Mouse (Mus musculus): Measurements from ENCODE around the gene Srm. TPM values are rescaled to one million over a fixed set of nuclear protein-coding genes. Genes with fewer than 3 reads are reported as not detected.
A peak's percentile ranks its signal among the peaks of the same experiment; 100 is the strongest.

The Srm gene
- polyA plus RNA-seq, 1 experiment from 2014 or later = 247 TPM

- Histone ChIP-seq H3K4me3 (no peak overlapping the region), H3K4me2 (no peak overlapping the region), H3K36me3 (peaks cover 12% of the 10 kb centered on the region), H3K4me1 (0 out of 2 replicates have a peak, but pooled peaks cover under 1% of the 10 kb centered on the region), H3K27ac (no peak overlapping the region), H3K27me3 (no peaks in the 10 kb centered on the region), H3K9me3 (no peaks in the 10 kb centered on the region), H3K9ac (no peak overlapping the region)
- 65% methylated on average over 10 of the region's 10 CpGs for WGBS
- ATAC-seq (ENCODE audit: insufficient number of reproducible peaks, low FRiP score, low TSS enrichment, low read depth) = 0 out of 2 replicates have a peak, but pooled peaks have one; percentile 16
Observed at GRCm38 (mm10) chr4:148603376-148604139, 12.3 kb downstream of the Srm start.

- no peak overlapping the region for H3K4me2 ChIP-seq
- no peaks in the 10 kb centered on the region for H3K9me3 ChIP-seq
- no peaks in the 10 kb centered on the region for H3K27me3 ChIP-seq
- 67% methylated on average over 7 of the region's 7 CpGs for WGBS
- H3K36me3 ChIP-seq = peaks cover 7% of the 10 kb centered on the region; the same call in 1 of the 2 replicates
- 0 out of 2 replicates have a peak overlapping the region, but pooled peaks have one; percentile 1 for H3K27ac ChIP-seq
- H3K4me3 ChIP-seq = no peak overlapping the region
- H3K4me1 ChIP-seq = 0 out of 2 replicates have a peak, but pooled peaks cover 4% of the 10 kb centered on the region
- no peak for ATAC-seq (ENCODE audit: insufficient number of reproducible peaks, low FRiP score, low TSS enrichment, low read depth)
- H3K9ac ChIP-seq = no peak overlapping the region
Observed at GRCm38 (mm10) chr4:148604141-148604540, 12.8 kb downstream of the Srm start.

GRCm38 (mm10) chr4:148604541-148605165 is 13.3 kb downstream of the Srm start:
- H3K27ac ChIP-seq = 0 out of 2 replicates have a peak overlapping the region, but pooled peaks have one; percentile 1
- 78% methylated on average over 3 of the region's 3 CpGs for WGBS
- no peak overlapping the region for H3K4me2 ChIP-seq
- 0 out of 2 replicates have a peak, but pooled peaks cover 4% of the 10 kb centered on the region for H3K4me1 ChIP-seq
- no peaks in the 10 kb centered on the region for H3K9me3 ChIP-seq
- H3K36me3 ChIP-seq = peaks cover 6% of the 10 kb centered on the region; the same call in 1 of the 2 replicates
- no peak overlapping the region for H3K4me3 ChIP-seq
- H3K27me3 ChIP-seq = no peaks in the 10 kb centered on the region
- H3K9ac ChIP-seq = no peak overlapping the region
- ATAC-seq (ENCODE audit: insufficient number of reproducible peaks, low FRiP score, low TSS enrichment, low read depth) = no peak

GRCm38 (mm10) chr4:148607758-148608157 is 16.5 kb downstream of the Srm start:
- 0 out of 2 replicates have a peak, but pooled peaks cover 4% of the 10 kb centered on the region for H3K4me1 ChIP-seq
- 27% methylated on average over 5 of the region's 5 CpGs for WGBS
- no peak for ATAC-seq (ENCODE audit: insufficient number of reproducible peaks, low FRiP score, low TSS enrichment, low read depth)
- H3K27me3 ChIP-seq = no peaks in the 10 kb centered on the region
- H3K4me3 ChIP-seq = no peak overlapping the region
- no peaks in the 10 kb centered on the region for H3K9me3 ChIP-seq
- H3K36me3 ChIP-seq = peaks cover 6% of the 10 kb centered on the region
- H3K27ac ChIP-seq = no peak overlapping the region
- no peak overlapping the region for H3K9ac ChIP-seq
- H3K4me2 ChIP-seq = no peak overlapping the region

GRCm38 (mm10) chr4:148609805-148610204 is 18.5 kb downstream of the Srm start:
- Histone ChIP-seq H3K4me1 (0 out of 2 replicates have a peak, but pooled peaks cover 4% of the 10 kb centered on the region), H3K4me3 (no peak overlapping the region), H3K9me3 (no peaks in the 10 kb centered on the region), H3K9ac (no peak overlapping the region), H3K27me3 (no peaks in the 10 kb centered on the region), H3K4me2 (no peak overlapping the region), H3K36me3 (peaks cover 19% of the 10 kb centered on the region), H3K27ac (no peak overlapping the region)
- 89% methylated on average over 5 of the region's 5 CpGs for WGBS
- no peak for ATAC-seq (ENCODE audit: insufficient number of reproducible peaks, low FRiP score, low TSS enrichment, low read depth)

- Histone ChIP-seq H3K27ac (no peak overlapping the region), H3K27me3 (no peaks in the 10 kb centered on the region), H3K9me3 (no peaks in the 10 kb centered on the region), H3K9ac (no peak overlapping the region), H3K4me3 (no peak overlapping the region), H3K4me2 (no peak overlapping the region), H3K36me3 (peaks cover 29% of the 10 kb centered on the region), H3K4me1 (0 out of 2 replicates have a peak, but pooled peaks cover 4% of the 10 kb centered on the region)
- no peak for ATAC-seq (ENCODE audit: insufficient number of reproducible peaks, low FRiP score, low TSS enrichment, low read depth)
- WGBS = 73% methylated on average over 5 of the region's 5 CpGs
Observed at GRCm38 (mm10) chr4:148610631-148611364, 19.5 kb downstream of the Srm start.

- Histone ChIP-seq H3K36me3 (peaks cover 42% of the 10 kb centered on the region), H3K4me1 (0 out of 2 replicates have a peak, but pooled peaks cover 4% of the 10 kb centered on the region), H3K4me2 (no peak overlapping the region), H3K9ac (no peak overlapping the region), H3K27me3 (no peaks in the 10 kb centered on the region), H3K9me3 (no peaks in the 10 kb centered on the region), H3K4me3 (no peak overlapping the region), H3K27ac (no peak overlapping the region)
- WGBS = 46% methylated on average over 4 of the region's 4 CpGs
- no peak for ATAC-seq (ENCODE audit: insufficient number of reproducible peaks, low FRiP score, low TSS enrichment, low read depth)
Observed at GRCm38 (mm10) chr4:148612557-148612956, 21.3 kb downstream of the Srm start.

GRCm38 (mm10) chr4:148613738-148614137 is 22.4 kb downstream of the Srm start:
- 86% methylated on average over 9 of the region's 9 CpGs for WGBS
- no peak overlapping the region for H3K4me2 ChIP-seq
- H3K4me1 ChIP-seq = 0 out of 2 replicates have a peak, but pooled peaks cover 2% of the 10 kb centered on the region
- H3K9me3 ChIP-seq = no peaks in the 10 kb centered on the region
- ATAC-seq (ENCODE audit: insufficient number of reproducible peaks, low FRiP score, low TSS enrichment, low read depth) = no peak
- H3K27me3 ChIP-seq = no peaks in the 10 kb centered on the region
- H3K27ac ChIP-seq = no peak overlapping the region
- no peak overlapping the region for H3K9ac ChIP-seq
- H3K36me3 ChIP-seq = peaks cover 49% of the 10 kb centered on the region
- H3K4me3 ChIP-seq = no peak overlapping the region

GRCm38 (mm10) chr4:148619805-148620204 is 28.5 kb downstream of the Srm start:
- H3K36me3 ChIP-seq = peaks cover 85% of the 10 kb centered on the region
- ATAC-seq (ENCODE audit: insufficient number of reproducible peaks, low FRiP score, low TSS enrichment, low read depth) = no peak
- H3K9ac ChIP-seq = no peak overlapping the region
- H3K4me1 ChIP-seq = peaks cover 21% of the 10 kb centered on the region
- no peak overlapping the region for H3K4me2 ChIP-seq
- no peak overlapping the region for H3K4me3 ChIP-seq
- 70% methylated on average over 1 of the region's 1 CpGs for WGBS
- no peaks in the 10 kb centered on the region for H3K27me3 ChIP-seq
- H3K27ac ChIP-seq = no peak overlapping the region
- H3K9me3 ChIP-seq = no peaks in the 10 kb centered on the region

- H3K36me3 ChIP-seq = peaks cover 79% of the 10 kb centered on the region
- H3K9me3 ChIP-seq = no peaks in the 10 kb centered on the region
- H3K4me3 ChIP-seq = no peak overlapping the region
- no peaks in the 10 kb centered on the region for H3K27me3 ChIP-seq
- peaks cover 25% of the 10 kb centered on the region for H3K4me1 ChIP-seq
- 92% methylated on average over 1 of the region's 1 CpGs for WGBS
- no peak overlapping the region for H3K27ac ChIP-seq
- H3K4me2 ChIP-seq = no peak overlapping the region
- no peak overlapping the region for H3K9ac ChIP-seq
- no peak for ATAC-seq (ENCODE audit: insufficient number of reproducible peaks, low FRiP score, low TSS enrichment, low read depth)
Observed at GRCm38 (mm10) chr4:148620718-148621117, 29.4 kb downstream of the Srm start.

- Histone ChIP-seq H3K27me3 (no peaks in the 10 kb centered on the region), H3K27ac (no peak overlapping the region), H3K4me3 (no peak overlapping the region), H3K9me3 (no peaks in the 10 kb centered on the region), H3K9ac (no peak overlapping the region), H3K36me3 (peaks cover 66% of the 10 kb centered on the region), H3K4me1 (peaks cover 28% of the 10 kb centered on the region), H3K4me2 (no peak overlapping the region)
- WGBS = 86% methylated on average over 4 of the region's 4 CpGs
- ATAC-seq (ENCODE audit: insufficient number of reproducible peaks, low FRiP score, low TSS enrichment, low read depth) = no peak
Observed at GRCm38 (mm10) chr4:148622485-148622884, 31.2 kb downstream of the Srm start.
